Mouse (Mus musculus): ENCODE data around the gene Fzd9. TPM values are rescaled to one million over a fixed set of nuclear protein-coding genes. Genes with fewer than 3 reads are reported as not detected.

The Fzd9 gene
- polyA plus RNA-seq, 1 experiment: 2.0 TPM

DNA sequence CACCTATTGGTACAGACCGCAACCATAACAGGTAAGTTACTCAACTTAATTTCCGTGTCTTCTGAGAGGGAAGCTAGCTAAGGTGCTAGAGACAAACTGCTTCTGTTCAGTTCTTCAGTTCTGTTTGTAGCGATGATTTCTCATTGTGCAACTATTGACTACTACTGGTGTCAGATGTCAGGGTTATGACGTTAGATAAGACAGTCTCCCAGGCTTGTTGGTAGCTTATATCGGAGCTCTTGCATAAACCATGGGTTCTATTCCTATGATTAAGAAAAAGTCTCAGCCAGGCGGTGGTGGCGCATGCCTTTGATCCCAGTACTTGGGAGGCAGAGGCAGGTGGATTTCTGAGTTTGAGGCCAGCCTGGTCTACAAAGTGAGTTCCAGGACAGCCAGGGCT is 29.0 kb downstream of the Fzd9 start:
- Histone ChIP-seq H3K27ac (ENCODE audit: control insufficient read depth, insufficient read depth, low read depth, low read length, poor library complexity) (no peak overlapping the region), H3K4me3 (replicated peaks; ENCODE audit: control insufficient read depth, low read depth, low read length) (no peak overlapping the region), H3K4me1 (ENCODE audit: control insufficient read depth, insufficient read depth, low read length) (no peaks in the 10 kb centered on the region)
- 86% methylated on average over 7 of the region's 7 CpGs for WGBS
- TF ChIP-seq CTCF (IDR thresholded peaks at IDR 0.05; ENCODE audit: control insufficient read depth, insufficient read depth, low read length): no peak
- TF ChIP-seq POLR2A (IDR thresholded peaks at IDR 0.05; ENCODE audit: borderline replicate concordance, control insufficient read depth, low read depth, low read length): no peak

DNA sequence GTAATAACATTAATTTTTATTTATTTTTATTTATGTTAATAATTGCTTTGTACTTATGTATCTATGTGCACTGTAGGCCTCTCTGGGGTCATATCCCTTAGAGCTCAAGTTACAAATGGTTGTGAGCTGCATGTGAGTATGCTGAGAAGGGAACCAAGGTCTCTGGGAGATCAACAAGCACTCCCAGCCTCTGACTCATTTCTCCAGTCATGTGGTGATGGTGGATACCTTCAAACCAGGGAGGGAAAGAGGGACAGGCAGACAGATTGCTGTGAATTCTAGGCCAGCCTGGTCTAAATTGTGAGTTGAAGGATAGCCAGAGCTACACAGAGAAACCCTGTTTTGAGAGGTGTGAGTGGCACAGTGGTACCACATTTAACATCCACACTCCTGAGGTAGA is 30.1 kb downstream of the Fzd9 start:
- H3K4me3 ChIP-seq (replicated peaks; ENCODE audit: control insufficient read depth, low read depth, low read length): no peak overlapping the region
- H3K4me1 ChIP-seq (ENCODE audit: control insufficient read depth, insufficient read depth, low read length): no peaks in the 10 kb centered on the region
- no peak for TF ChIP-seq CTCF (IDR thresholded peaks at IDR 0.05; ENCODE audit: control insufficient read depth, insufficient read depth, low read length)
- TF ChIP-seq POLR2A (IDR thresholded peaks at IDR 0.05; ENCODE audit: borderline replicate concordance, control insufficient read depth, low read depth, low read length): no peak
- no peak overlapping the region for H3K27ac ChIP-seq (ENCODE audit: control insufficient read depth, insufficient read depth, low read depth, low read length, poor library complexity)

DNA sequence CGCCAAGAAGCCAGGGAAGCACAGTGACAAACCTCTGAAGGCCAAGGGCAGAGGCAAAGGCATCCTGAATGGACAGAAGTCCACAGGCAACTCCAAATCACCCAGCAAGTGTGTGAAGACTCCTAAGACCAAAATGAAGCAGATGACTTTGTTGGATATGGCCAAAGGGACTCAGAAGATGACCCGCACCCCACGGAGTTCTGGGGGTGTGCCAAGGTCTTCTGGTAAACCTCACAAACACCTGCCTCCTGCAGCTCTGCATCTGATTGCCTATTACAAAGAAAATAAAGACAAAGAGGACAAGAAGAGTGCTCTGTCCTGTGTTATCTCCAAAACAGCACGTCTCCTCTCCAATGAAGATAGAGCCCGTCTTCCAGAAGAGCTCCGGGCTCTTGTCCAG is 34.2 kb downstream of the Fzd9 start:
- WGBS: 88% methylated on average over 6 of the region's 6 CpGs
- Histone ChIP-seq H3K27ac (ENCODE audit: control insufficient read depth, insufficient read depth, low read depth, low read length, poor library complexity) (no peak overlapping the region), H3K4me3 (replicated peaks; ENCODE audit: control insufficient read depth, low read depth, low read length) (no peak overlapping the region), H3K4me1 (ENCODE audit: control insufficient read depth, insufficient read depth, low read length) (no peaks in the 10 kb centered on the region)
- TF ChIP-seq POLR2A (IDR thresholded peaks at IDR 0.05; ENCODE audit: borderline replicate concordance, control insufficient read depth, low read depth, low read length) (no peak), CTCF (IDR thresholded peaks at IDR 0.05; ENCODE audit: control insufficient read depth, insufficient read depth, low read length) (no peak)

DNA sequence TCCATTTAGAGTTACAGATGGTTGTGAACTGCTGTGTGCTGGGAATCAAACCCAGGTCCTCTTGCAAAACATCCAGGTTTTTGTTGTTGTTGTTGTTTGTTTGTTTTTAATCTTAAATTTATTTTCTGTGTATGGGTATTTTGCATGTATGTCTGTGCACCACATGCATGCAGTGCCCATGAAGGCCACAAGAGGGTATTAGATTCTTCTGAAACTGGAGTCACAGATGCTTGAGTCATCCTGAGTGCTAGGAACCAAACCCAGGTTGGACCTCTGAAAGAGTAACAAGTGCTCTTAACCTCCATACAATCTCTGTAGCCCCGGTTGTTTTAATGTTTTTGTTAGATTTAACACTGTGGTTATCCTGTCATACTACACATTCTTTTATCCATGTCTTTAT is 42.8 kb downstream of the Fzd9 start:
- Histone ChIP-seq H3K4me1 (ENCODE audit: control insufficient read depth, insufficient read depth, low read length) (no peaks in the 10 kb centered on the region), H3K27ac (ENCODE audit: control insufficient read depth, insufficient read depth, low read depth, low read length, poor library complexity) (no peak overlapping the region), H3K4me3 (replicated peaks; ENCODE audit: control insufficient read depth, low read depth, low read length) (no peak overlapping the region)
- TF ChIP-seq POLR2A (IDR thresholded peaks at IDR 0.05; ENCODE audit: borderline replicate concordance, control insufficient read depth, low read depth, low read length) (no peak), CTCF (IDR thresholded peaks at IDR 0.05; ENCODE audit: control insufficient read depth, insufficient read depth, low read length) (no peak)
- 98% methylated on average over 1 of the region's 1 CpGs for WGBS

DNA sequence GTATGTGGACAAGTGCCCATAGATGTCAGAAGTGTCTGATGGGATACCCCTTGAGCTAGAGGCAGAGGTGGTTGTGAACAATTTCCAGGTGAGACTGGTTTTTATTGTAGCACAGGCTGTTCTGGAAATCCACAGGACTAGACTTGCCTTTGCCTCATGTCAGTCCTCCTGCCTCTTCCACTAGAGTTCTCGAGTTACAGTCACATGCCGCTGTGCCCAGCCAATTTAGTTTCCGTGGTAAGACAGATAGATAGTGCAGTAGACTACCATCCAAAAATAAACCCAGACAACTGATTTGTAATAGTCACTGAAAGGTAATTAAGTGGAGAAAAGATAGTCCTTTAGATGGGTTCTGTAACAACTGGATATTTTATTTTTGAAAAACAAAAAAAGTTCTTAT is 48.3 kb downstream of the Fzd9 start:
- Histone ChIP-seq H3K4me1 (ENCODE audit: control insufficient read depth, insufficient read depth, low read length) (no peaks in the 10 kb centered on the region), H3K27ac (ENCODE audit: control insufficient read depth, insufficient read depth, low read depth, low read length, poor library complexity) (no peak overlapping the region), H3K4me3 (replicated peaks; ENCODE audit: control insufficient read depth, low read depth, low read length) (no peak overlapping the region)
- WGBS: 77% methylated on average over 3 of the region's 3 CpGs
- no peak for TF ChIP-seq POLR2A (IDR thresholded peaks at IDR 0.05; ENCODE audit: borderline replicate concordance, control insufficient read depth, low read depth, low read length)
- TF ChIP-seq CTCF (IDR thresholded peaks at IDR 0.05; ENCODE audit: control insufficient read depth, insufficient read depth, low read length): no peak

Other genes with a start within 250 kb of the Fzd9 start
- 27.7 and 39.7 TPM in 2 replicates for gene Abhd11, start 242.1 kb downstream of the Fzd9 start, polyA plus RNA-seq (2011; ENCODE audit: insufficient read depth, insufficient read length, low replicate concordance, missing spikeins)
- 2.0 and 2.9 TPM in 2 replicates for gene Stx1a, start 227.7 kb downstream of the Fzd9 start, polyA plus RNA-seq (2011; ENCODE audit: insufficient read depth, insufficient read length, low replicate concordance, missing spikeins)
- 16.0 and 18.8 TPM in 2 replicates for gene Dnajc30, start 187.0 kb downstream of the Fzd9 start, polyA plus RNA-seq (2011; ENCODE audit: insufficient read depth, insufficient read length, low replicate concordance, missing spikeins)
- 34.4 and 44.1 TPM in 2 replicates for gene Bud23, start 186.3 kb downstream of the Fzd9 start, polyA plus RNA-seq (2011; ENCODE audit: insufficient read depth, insufficient read length, low replicate concordance, missing spikeins)
- 1.3 and 1.6 TPM in 2 replicates for gene Vps37d, start 173.0 kb downstream of the Fzd9 start, polyA plus RNA-seq (2011; ENCODE audit: insufficient read depth, insufficient read length, low replicate concordance, missing spikeins)
- 4.1 and 4.6 TPM in 2 replicates for gene Mlxipl, start 161.3 kb downstream of the Fzd9 start, polyA plus RNA-seq (2011; ENCODE audit: insufficient read depth, insufficient read length, low replicate concordance, missing spikeins)
- gene Tbl2, start 101.6 kb downstream of the Fzd9 start, polyA plus RNA-seq (2011; ENCODE audit: insufficient read depth, insufficient read length, low replicate concordance, missing spikeins): 3.5 and 7.8 TPM in 2 replicates
- gene Bcl7b, start 82.9 kb downstream of the Fzd9 start, polyA plus RNA-seq (2011; ENCODE audit: insufficient read depth, insufficient read length, low replicate concordance, missing spikeins): 30.7 and 40.7 TPM in 2 replicates
- gene Baz1b, start 64.0 kb downstream of the Fzd9 start, polyA plus RNA-seq (2011; ENCODE audit: insufficient read depth, insufficient read length, low replicate concordance, missing spikeins): 69.6 and 92.7 TPM in 2 replicates
- gene Fkbp6, start 98.8 kb upstream of the Fzd9 start, polyA plus RNA-seq (2011; ENCODE audit: insufficient read depth, insufficient read length, low replicate concordance, missing spikeins): not detected in 2 replicates
- not detected in 2 replicates for gene Trim50, start 102.1 kb upstream of the Fzd9 start, polyA plus RNA-seq (2011; ENCODE audit: insufficient read depth, insufficient read length, low replicate concordance, missing spikeins)
- gene Nsun5, start 118.7 kb upstream of the Fzd9 start, polyA plus RNA-seq (2011; ENCODE audit: insufficient read depth, insufficient read length, low replicate concordance, missing spikeins): 5.7 and 12.8 TPM in 2 replicates
- 10.0 and 15.8 TPM in 2 replicates for gene Pom121, start 143.3 kb upstream of the Fzd9 start, polyA plus RNA-seq (2011; ENCODE audit: insufficient read depth, insufficient read length, low replicate concordance, missing spikeins)